Mouse (Mus musculus): ENCODE results near the gene Gm47996. TPM values are rescaled to one million over a fixed set of nuclear protein-coding genes. Genes with fewer than 3 reads are reported as not detected.

Gene Gm47996
- polyA plus RNA-seq, 1 experiment from 2014 or later, result not detected

- WGBS, result 41% methylated on average over 2 of the region's 2 CpGs
- H3K4me2 ChIP-seq (replicated peaks), result no peak overlapping the region
Observed at GRCm38 (mm10) chr1:151235574-151235973, 25.6 kb downstream of the Gm47996 start.

GRCm38 (mm10) chr1:151236141-151236930 is 26.4 kb downstream of the Gm47996 start:
- WGBS, result 34% methylated on average over 13 of the region's 13 CpGs
- no peak for ATAC-seq (ENCODE audit: insufficient number of reproducible peaks, insufficient read depth, low FRiP score, low TSS enrichment)
- H3K36me3 ChIP-seq, result no peaks in the 10 kb centered on the region
- no peak overlapping the region for H3K27ac ChIP-seq
- H3K4me3 ChIP-seq, result no peak overlapping the region
- H3K9me3 ChIP-seq, result no peaks in the 10 kb centered on the region; the same call in 1 of the 2 replicates
- no peak overlapping the region for H3K9ac ChIP-seq
- H3K4me2 ChIP-seq (replicated peaks), result no peak overlapping the region
- no peaks in the 10 kb centered on the region for H3K27me3 ChIP-seq
- no peaks in the 10 kb centered on the region for H3K4me1 ChIP-seq

More at GRCm38 (mm10) chr1:151235574-151235973, 25.6 kb downstream of the Gm47996 start:
- Histone ChIP-seq H3K36me3 (no peaks in the 10 kb centered on the region), H3K9me3 (no peaks in the 10 kb centered on the region; the same call in 1 of the 2 replicates), H3K4me1 (no peaks in the 10 kb centered on the region), H3K27me3 (no peaks in the 10 kb centered on the region), H3K27ac (no peak overlapping the region), H3K4me3 (no peak overlapping the region), H3K9ac (no peak overlapping the region)
- no peak for ATAC-seq (ENCODE audit: insufficient number of reproducible peaks, insufficient read depth, low FRiP score, low TSS enrichment)

- Histone ChIP-seq H3K9ac (no peak overlapping the region), H3K9me3 (no peaks in the 10 kb centered on the region; the same call in 1 of the 2 replicates), H3K4me1 (no peaks in the 10 kb centered on the region), H3K36me3 (no peaks in the 10 kb centered on the region), H3K27ac (no peak overlapping the region), H3K27me3 (no peaks in the 10 kb centered on the region), H3K4me2 (replicated peaks) (no peak overlapping the region), H3K4me3 (no peak overlapping the region)
- no peak for ATAC-seq (ENCODE audit: insufficient number of reproducible peaks, insufficient read depth, low FRiP score, low TSS enrichment)
- WGBS, result 42% methylated on average over 3 of the region's 3 CpGs
Observed at GRCm38 (mm10) chr1:151237780-151238179, 27.8 kb downstream of the Gm47996 start.

GRCm38 (mm10) chr1:151243332-151243731 is 33.4 kb downstream of the Gm47996 start:
- Histone ChIP-seq H3K4me2 (replicated peaks) (no peak overlapping the region), H3K27me3 (no peaks in the 10 kb centered on the region), H3K9ac (no peak overlapping the region), H3K27ac (no peak overlapping the region), H3K9me3 (no peaks in the 10 kb centered on the region; the same call in 1 of the 2 replicates), H3K4me1 (no peaks in the 10 kb centered on the region), H3K4me3 (no peak overlapping the region), H3K36me3 (no peaks in the 10 kb centered on the region)
- 87% methylated on average over 4 of the region's 4 CpGs for WGBS
- no peak for ATAC-seq (ENCODE audit: insufficient number of reproducible peaks, insufficient read depth, low FRiP score, low TSS enrichment)

- no peak for ATAC-seq (ENCODE audit: insufficient number of reproducible peaks, insufficient read depth, low FRiP score, low TSS enrichment)
- Histone ChIP-seq H3K9me3 (no peaks in the 10 kb centered on the region; the same call in 1 of the 2 replicates), H3K27ac (no peak overlapping the region), H3K27me3 (no peaks in the 10 kb centered on the region), H3K4me3 (no peak overlapping the region), H3K4me2 (replicated peaks) (no peak overlapping the region), H3K36me3 (no peaks in the 10 kb centered on the region), H3K9ac (no peak overlapping the region), H3K4me1 (no peaks in the 10 kb centered on the region)
- 82% methylated on average over 5 of the region's 5 CpGs for WGBS
Observed at GRCm38 (mm10) chr1:151244013-151244412, 34.1 kb downstream of the Gm47996 start.

- Histone ChIP-seq H3K4me2 (replicated peaks) (no peak overlapping the region), H3K4me3 (no peak overlapping the region), H3K9ac (no peak overlapping the region), H3K36me3 (no peaks in the 10 kb centered on the region), H3K4me1 (no peaks in the 10 kb centered on the region), H3K27me3 (no peaks in the 10 kb centered on the region), H3K27ac (no peak overlapping the region), H3K9me3 (no peaks in the 10 kb centered on the region; the same call in 1 of the 2 replicates)
- ATAC-seq (ENCODE audit: insufficient number of reproducible peaks, insufficient read depth, low FRiP score, low TSS enrichment), result no peak
- 92% methylated on average over 4 of the region's 4 CpGs for WGBS
Observed at GRCm38 (mm10) chr1:151244761-151245160, 34.8 kb downstream of the Gm47996 start.

- WGBS, result 85% methylated on average over 10 of the region's 10 CpGs
- H3K4me1 ChIP-seq, result no peaks in the 10 kb centered on the region
- no peak overlapping the region for H3K4me3 ChIP-seq
- H3K4me2 ChIP-seq (replicated peaks), result no peak overlapping the region
- no peaks in the 10 kb centered on the region; the same call in 1 of the 2 replicates for H3K9me3 ChIP-seq
- H3K36me3 ChIP-seq, result no peaks in the 10 kb centered on the region
- no peaks in the 10 kb centered on the region for H3K27me3 ChIP-seq
- no peak overlapping the region for H3K9ac ChIP-seq
- no peak for ATAC-seq (ENCODE audit: insufficient number of reproducible peaks, insufficient read depth, low FRiP score, low TSS enrichment)
- H3K27ac ChIP-seq, result no peak overlapping the region
Observed at GRCm38 (mm10) chr1:151245165-151245564, 35.2 kb downstream of the Gm47996 start.

- H3K4me2 ChIP-seq (replicated peaks), result no peak overlapping the region
- WGBS, result 70% methylated on average over 2 of the region's 2 CpGs
- H3K27me3 ChIP-seq, result no peaks in the 10 kb centered on the region
- H3K4me1 ChIP-seq, result no peaks in the 10 kb centered on the region
- no peak overlapping the region for H3K27ac ChIP-seq
- ATAC-seq (ENCODE audit: insufficient number of reproducible peaks, insufficient read depth, low FRiP score, low TSS enrichment), result no peak
- H3K9me3 ChIP-seq, result no peaks in the 10 kb centered on the region
- H3K36me3 ChIP-seq, result no peaks in the 10 kb centered on the region
- no peak overlapping the region for H3K4me3 ChIP-seq
- no peak overlapping the region for H3K9ac ChIP-seq
Observed at GRCm38 (mm10) chr1:151245846-151246245, 35.9 kb downstream of the Gm47996 start.

- Histone ChIP-seq H3K9ac (no peak overlapping the region), H3K27ac (no peak overlapping the region), H3K4me1 (peaks cover 4% of the 10 kb centered on the region), H3K4me3 (no peak overlapping the region), H3K27me3 (no peaks in the 10 kb centered on the region), H3K9me3 (no peaks in the 10 kb centered on the region), H3K4me2 (replicated peaks) (no peak overlapping the region), H3K36me3 (no peaks in the 10 kb centered on the region)
- ATAC-seq (ENCODE audit: insufficient number of reproducible peaks, insufficient read depth, low FRiP score, low TSS enrichment), result no peak
- 79% methylated on average over 3 of the region's 3 CpGs for WGBS
Observed at GRCm38 (mm10) chr1:151250109-151250508, 40.2 kb downstream of the Gm47996 start.

GRCm38 (mm10) chr1:151250529-151251193 is 40.7 kb downstream of the Gm47996 start:
- Histone ChIP-seq H3K36me3 (no peaks in the 10 kb centered on the region), H3K4me3 (no peak overlapping the region), H3K4me1 (peaks cover 4% of the 10 kb centered on the region), H3K9me3 (no peaks in the 10 kb centered on the region), H3K27me3 (no peaks in the 10 kb centered on the region), H3K4me2 (replicated peaks) (no peak overlapping the region), H3K9ac (no peak overlapping the region), H3K27ac (no peak overlapping the region)
- ATAC-seq (ENCODE audit: insufficient number of reproducible peaks, insufficient read depth, low FRiP score, low TSS enrichment), result no peak
- WGBS, result 58% methylated on average over 18 of the region's 18 CpGs

GRCm38 (mm10) chr1:151251194-151252010 is 41.5 kb downstream of the Gm47996 start:
- Histone ChIP-seq H3K9ac (no peak overlapping the region), H3K4me2 (replicated peaks) (no peak overlapping the region), H3K27ac (no peak overlapping the region), H3K4me3 (no peak overlapping the region), H3K27me3 (no peaks in the 10 kb centered on the region), H3K4me1 (peaks cover 4% of the 10 kb centered on the region), H3K36me3 (no peaks in the 10 kb centered on the region), H3K9me3 (no peaks in the 10 kb centered on the region)
- no peak for ATAC-seq (ENCODE audit: insufficient number of reproducible peaks, insufficient read depth, low FRiP score, low TSS enrichment)
- WGBS, result 76% methylated on average over 14 of the region's 14 CpGs

Data from embryonic facial prominence, embryonic 12.5 days (tissue).